Mouse (Mus musculus): ENCODE data around the gene Mars2.

Gene Mars2

DNA sequence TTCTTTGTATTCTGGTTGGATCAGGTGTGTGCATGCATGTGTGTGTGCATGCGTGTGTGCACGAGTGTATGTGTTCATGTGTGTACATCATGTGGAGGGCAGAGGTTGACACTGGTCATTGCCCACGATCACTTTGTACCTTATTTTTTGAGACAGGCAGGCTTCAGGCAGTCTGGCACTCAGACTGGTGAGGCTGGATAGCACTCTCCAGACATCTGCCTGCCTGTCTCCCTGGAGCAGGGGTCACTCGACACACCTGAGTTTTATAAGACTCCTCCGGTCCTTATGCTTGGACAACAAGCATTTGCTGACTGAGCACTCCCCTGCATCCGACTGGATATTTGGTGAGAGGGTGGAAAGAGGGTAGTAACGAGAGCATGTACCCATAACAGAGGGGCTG lies 14.0 kb upstream of the Mars2 start:
- no peak for DNase-seq

DNA sequence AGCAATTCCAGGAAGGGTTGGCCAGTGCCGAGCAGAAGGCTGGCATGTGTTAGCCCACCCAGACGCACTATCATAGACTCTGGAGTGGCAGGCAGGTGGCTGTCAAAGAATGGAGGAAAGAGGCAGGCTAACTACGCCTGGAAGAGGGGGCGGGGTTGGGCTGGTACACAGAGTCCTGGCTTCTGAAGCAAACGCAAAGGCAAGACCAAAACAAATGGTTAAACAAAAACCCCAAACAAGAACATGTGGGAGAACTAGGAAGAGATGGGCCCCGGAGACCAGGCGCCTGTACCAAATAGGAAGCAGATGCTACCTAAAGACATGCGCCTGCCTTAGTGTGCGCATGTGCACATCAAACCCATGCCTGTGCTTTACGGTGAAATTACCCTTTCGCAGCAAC lies 12.9 kb upstream of the Mars2 start:
- no peak for DNase-seq

DNA sequence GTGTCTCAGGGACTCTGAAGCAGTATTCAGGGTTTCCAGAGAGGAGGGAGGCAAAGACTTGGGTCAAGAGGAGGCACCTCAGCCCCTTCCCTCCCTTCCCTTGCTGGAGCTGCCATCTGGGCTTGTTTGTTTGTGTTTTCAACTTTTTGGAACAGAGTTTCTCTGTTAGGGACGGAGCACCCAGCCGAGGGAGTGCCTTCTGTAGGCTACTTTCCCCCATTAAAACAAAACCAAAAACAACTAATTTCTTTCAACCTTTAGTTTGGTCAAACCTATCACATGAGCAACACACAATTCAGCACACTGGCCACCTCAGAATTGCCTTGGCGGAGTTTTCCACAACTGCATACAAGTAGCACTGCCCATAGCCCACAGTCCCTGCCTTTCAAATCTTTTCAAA lies 11.6 kb upstream of the Mars2 start:
- no peak for DNase-seq

DNA sequence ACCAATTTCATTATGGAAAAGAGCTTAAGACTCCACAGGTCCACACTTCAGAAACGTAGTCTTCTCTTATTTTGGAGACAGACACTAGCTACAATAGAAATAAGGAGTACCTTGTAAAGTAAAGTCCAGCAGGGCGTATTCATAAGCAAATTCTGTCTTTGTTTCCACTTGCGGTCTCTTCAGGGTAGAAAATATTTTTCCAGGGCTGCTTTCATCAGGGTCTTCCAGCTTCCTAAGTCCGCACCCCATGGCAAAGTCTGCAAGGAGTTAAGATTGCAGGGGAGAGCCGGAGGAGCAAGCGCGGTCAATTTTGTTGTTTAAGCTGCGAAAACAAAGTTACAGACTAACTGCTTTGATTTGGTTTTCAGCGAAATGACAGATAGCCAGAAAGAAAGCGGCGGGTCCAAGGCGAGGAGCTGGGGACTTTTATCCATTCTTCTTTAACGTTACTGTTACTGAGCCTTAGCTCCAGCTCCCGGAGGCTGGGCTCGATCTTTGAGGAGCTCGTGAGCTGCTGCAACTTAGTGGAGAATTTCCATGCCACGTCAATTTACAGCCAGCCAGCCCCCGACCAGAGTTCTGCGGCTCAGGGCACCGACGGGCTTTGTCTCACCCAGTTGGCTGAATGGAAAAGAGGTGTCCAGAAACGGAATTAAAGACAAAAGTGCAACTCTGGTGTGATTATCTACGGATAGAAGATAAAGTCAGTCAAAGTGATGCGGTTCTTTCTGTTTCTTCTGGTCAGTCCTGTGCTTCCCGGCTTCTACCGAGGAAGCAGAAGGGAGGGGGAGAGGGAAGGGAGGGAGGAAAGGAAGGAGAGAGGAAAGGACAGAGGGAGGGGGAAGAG lies 10.7 kb upstream of the Mars2 start, which contains the start of gene Rftn2:
Gene Rftn2 (minus strand): TSS at position 772 of the 847 bp plus-strand sequence.
- DNase-seq, result peak; percentile 53 to 72

DNA sequence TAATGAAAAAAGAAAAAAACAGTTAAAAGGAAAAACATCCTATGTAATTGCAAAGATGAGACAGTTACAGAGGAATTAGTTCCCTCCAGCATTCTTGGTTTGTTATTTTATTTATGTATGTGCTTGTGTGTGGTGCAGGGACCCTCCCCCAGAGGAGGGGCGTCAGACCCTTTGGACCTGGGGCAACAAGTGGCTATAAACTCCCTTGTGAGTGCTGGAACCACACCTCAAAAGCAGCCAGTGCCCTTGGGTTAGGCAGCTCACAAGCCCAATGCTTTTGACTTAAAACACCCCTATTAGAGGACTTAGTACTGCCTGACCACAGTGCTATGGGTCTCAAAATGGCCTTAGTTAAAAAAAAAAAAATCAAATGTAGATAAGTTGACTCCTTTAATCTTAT lies 9.6 kb upstream of the Mars2 start:
- DNase-seq, result no peak

DNA sequence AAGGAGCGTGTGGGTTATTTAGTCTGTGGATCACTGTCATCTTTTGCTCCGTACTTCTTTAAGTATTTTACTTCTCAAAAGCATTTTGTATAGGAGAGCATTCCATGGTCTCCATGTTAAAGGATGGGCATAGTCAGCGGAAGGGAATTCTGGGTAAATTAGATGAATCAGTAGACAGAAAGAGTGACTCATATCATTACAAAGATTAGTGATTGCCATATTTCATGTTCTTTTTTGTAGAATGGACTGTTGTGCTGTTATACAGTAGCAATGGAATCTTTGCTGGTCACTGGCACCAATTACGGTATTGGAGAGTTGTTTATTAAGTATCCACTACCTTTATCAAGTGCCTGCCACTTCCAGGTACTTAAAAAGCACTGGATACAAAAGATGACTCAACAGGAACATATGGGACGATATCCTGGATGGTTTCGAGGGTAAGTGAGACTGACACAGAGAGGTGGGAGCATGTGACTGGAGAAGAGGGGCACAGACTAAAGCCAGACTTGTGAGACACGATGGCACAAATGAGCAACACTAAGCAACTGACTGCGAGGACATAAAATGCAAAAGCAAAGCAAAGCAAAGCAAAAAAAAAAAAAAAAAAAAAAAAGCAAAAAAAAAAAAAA lies 8.6 kb upstream of the Mars2 start:
- no peak for DNase-seq

DNA sequence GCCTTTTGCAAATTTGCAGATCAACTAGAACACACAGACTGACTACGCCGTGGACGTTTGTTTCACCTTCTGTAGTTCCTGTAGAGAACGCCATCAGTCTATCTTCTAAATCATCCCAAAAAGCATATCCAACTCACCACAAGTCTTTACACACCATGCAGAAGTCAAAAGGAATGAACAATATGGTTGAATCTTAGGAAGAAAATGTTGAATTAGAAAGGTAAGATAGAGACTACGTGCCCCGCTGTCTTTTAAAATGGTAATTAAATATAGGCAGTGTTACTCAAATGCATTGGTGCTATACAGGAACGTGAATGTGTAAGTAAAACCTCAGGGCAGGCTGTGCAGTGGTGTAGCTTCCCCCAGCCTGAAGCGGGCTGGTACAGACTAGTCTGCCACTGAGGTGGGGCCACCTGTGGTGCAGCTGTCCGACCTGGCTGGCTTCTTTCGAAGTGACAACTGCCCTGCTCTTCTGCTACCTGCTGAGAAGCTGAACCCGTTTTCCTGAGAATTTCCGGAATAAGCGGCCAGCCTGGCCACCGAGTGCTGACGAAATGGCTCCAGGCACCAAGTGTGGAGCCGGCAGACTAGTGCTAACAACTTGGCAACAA lies 2.0 kb upstream of the Mars2 start:
- DNase-seq, result no peak

DNA sequence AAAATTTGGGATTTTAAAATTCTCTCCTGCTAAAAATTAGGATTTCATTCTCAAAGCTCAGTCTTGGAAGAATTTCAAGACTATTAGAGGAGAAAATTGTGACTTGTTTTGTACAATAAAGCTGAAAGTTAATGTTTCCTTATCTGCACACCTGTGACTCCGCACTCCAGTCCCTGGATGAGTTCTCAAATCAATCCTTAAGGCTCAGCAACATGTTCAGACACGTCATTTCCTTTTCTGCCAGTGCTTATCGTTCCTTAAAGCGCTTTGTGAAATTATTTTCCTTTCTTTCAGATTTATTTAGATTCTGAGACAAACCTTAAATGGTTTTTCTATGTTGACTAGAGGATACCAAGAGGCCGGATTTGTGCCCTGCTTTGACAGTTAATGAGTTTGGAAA lies 490 bp upstream of the Mars2 start:
- no peak for DNase-seq

DNA sequence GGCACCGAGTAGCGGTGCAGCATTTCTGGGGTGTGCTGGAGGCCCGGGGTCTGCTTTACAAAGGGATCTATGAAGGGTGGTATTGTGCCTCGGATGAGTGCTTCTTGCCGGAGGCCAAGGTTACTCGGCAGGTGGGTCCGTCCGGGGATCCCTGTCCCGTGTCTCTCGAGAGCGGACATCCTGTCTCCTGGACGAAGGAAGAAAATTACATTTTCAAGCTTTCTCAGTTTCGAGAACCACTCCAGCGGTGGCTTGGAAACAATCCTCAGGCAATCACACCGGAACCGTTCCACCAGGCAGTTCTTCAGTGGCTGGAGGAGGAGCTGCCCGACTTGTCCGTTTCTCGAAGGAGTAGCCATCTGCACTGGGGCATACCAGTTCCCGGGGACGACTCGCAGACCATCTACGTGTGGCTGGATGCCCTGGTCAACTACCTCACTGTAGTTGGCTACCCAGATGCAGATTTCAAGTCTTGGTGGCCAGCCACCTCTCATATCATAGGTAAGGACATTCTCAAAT lies 725 bp downstream of the Mars2 start:
- peak; percentile 30 to 53 for DNase-seq

DNA sequence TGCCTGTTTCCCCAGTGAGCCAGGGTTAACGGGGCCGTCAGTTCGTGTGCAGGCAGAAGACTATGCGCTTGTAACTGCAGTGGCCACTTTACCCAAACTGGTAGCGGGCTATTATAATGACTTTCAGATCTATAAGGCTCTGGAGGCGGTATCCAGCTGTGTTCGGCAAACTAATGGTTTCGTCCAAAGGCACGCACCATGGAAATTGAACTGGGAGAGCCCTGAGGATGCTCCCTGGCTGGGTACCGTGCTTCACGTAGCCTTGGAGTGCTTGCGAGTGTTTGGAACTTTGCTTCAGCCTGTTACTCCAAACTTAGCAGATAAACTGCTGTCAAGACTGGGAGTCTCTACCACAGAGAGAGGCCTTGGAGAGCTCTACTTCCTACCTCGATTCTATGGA lies 1.5 kb downstream of the Mars2 start:
- DNase-seq, result no peak

DNA sequence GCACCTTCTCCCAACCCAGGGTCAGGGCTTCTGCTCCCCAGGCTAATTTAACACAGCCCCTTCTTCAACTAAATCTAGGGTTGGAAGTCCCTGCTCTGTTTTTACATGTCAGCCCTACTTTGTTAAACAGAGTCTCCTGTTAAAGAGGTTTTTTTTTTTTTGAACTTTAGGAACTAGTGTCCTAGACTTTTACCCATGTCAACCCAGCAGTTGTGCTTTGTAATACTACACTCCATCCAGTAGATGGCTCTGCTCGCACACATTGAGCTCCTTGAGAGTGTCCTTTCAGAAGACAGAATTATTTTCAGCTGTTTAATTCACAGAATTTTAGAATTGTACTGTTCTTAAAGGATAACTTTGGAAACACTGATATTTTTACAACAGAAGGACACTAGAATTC lies 2.3 kb downstream of the Mars2 start:
- peak; percentile 34 to 48 for DNase-seq

DNA sequence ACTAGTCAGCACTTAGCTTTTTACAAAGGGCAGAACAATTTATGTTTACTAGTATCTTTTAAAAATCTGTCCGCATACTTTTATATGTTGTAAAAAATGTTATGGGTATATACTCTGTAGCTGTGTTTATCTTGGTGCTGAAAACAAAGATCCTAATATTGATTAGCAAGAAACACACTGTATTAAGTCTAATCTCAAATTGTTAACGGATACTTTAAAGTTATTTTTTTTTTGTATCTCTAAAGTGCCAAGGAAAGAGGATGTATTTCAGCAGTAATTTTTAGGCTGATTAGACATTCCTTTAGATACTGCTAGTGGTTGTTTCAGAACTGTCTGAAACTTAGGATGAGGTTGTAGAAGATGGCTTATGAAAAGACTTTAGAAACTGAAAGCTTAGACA lies 9.4 kb downstream of the Mars2 start:
- no peak for DNase-seq

DNA sequence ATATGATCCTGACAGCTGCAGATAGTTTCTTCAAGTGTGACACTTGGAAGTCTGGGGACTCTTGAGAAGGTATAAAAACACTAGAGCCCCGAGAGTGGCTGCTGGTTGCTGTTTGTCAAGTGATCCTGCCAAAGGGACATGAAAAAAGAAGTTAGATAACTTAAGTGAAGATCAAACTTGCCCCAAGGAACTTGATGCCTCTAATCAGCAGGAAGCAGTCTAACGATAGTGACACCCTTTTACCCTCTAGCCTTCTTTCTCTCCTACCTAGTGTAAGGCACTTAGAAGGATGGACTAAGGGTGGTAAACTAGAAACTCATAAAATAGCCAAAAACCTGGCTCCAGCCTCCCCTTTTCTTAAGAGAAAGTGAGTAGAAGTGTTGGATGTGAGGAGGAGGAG lies 27.4 kb downstream of the Mars2 start:
- no peak for DNase-seq

DNA sequence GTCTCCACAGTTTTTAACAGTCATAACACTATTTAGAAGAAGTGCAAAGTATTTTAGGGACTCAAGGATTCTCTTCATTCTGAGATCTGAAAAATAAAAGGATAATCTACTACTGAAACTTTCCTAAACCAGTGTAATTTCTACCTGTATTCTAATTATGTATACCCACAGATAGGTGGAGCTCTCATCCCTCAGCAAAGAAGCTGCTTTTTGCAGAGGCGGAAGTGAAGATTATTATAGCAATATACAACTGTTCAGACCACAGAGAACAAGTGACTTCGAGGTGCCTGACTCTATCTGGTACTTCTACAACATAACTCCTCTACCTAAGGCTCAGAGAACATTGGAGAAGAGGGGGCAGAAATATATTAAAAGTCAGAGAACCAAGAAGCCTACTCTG lies 28.5 kb downstream of the Mars2 start:
- DNase-seq, result no peak

DNA sequence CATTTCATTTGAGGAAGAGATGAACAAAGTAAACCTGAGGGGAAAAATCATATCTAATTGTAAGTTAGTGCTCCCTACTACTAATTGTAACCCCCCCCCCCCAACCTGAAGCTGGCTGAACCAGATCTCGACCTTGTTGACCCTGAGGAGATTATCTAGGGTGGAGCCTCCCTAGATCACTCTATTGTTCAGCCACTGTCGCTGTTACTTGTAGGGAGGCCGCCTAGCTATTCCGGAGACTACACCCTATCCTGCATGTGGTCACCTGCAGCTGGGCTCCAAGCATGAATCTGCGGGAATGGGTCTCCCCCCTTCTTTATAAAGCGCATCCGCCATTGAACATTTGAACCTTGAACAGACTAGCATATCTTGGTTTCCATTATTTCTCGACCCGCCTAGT lies 42.1 kb downstream of the Mars2 start:
- no peak for DNase-seq

Measured in kidney, postnatal 4 days (tissue).